8 mouse cellular contexts compared by ENCODE assay signal in genomic region chr4:119540533-119540890, GRCm38 (mm10). TPM values are rescaled to one million over a fixed set of nuclear protein-coding genes. Genes with fewer than 3 reads are reported as not detected.
DNase-seq lines count a peak whose midpoint lies in the region; ATAC-seq and TF ChIP-seq lines count a peak whose summit lies in the region.

No protein-coding gene starts in this region.

- peak overlapping the region; percentile 97 for H3K9ac ChIP-seq in heart, embryonic 16.5 days (ENCODE audit: low read length)
- peak overlapping the region; percentile 97 for H3K9ac ChIP-seq in MEL (ENCODE audit: control insufficient read depth, low read depth, low read length, poor library complexity, severe bottlenecking)
- H3K9ac ChIP-seq in hindbrain, embryonic 11.5 days (ENCODE audit: low read depth, low read length), result peak overlapping the region; percentile 95
- peak overlapping the region; percentile 95 for H3K9ac ChIP-seq in midbrain, embryonic 12.5 days (replicated peaks)

- TF ChIP-seq EP300 in MEL (IDR thresholded peaks at IDR 0.05; ENCODE audit: low read depth in 1 of 2, low read length in 2 of 2), result no peak

- no peak for DNase-seq in heart, adult 8-10 months (ENCODE audit: low spot score)
- no peak for DNase-seq in MEL (ENCODE audit: low read depth, low spot score)
- no peak for DNase-seq in hindbrain, embryonic 11.5 days (ENCODE audit: low spot score)
- no peak for DNase-seq in ovary, postnatal 10 days (ENCODE audit: low spot score)
- DNase-seq in gastrocnemius, postnatal 4 days (ENCODE audit: low spot score in 2 of 2), result no peak
- DNase-seq in embryo, embryonic 11 days, result no peak

- peaks cover 47% of the 10 kb centered on the region for H3K79me2 ChIP-seq in MEL (ENCODE audit: control insufficient read depth, insufficient read depth, low read length, poor library complexity)

- H3K36me3 ChIP-seq in heart, embryonic 16.5 days (ENCODE audit: control insufficient read depth, insufficient read depth), result no peaks in the 10 kb centered on the region
- peaks cover 0 to 25% of the 10 kb centered on the region in 2 experiments; a peak in 3 of 4 replicates for H3K36me3 ChIP-seq in MEL (ENCODE audit: control insufficient read depth in 1 of 2, insufficient read depth in 2 of 2, low read length in 2 of 2)
- no peaks in the 10 kb centered on the region for H3K36me3 ChIP-seq in hindbrain, embryonic 11.5 days (ENCODE audit: control insufficient read depth, insufficient read depth, low read length)
- H3K36me3 ChIP-seq in midbrain, embryonic 12.5 days, result no peaks in the 10 kb centered on the region

- TF ChIP-seq RAD21 in MEL (IDR thresholded peaks at IDR 0.05; ENCODE audit: low read depth, low read length), result no peak

- TF ChIP-seq POLR2A in MEL (IDR thresholded peaks at IDR 0.05; ENCODE audit: control insufficient read depth in 1 of 2, insufficient read depth in 1 of 2, low read depth in 1 of 2, low read length in 2 of 2, poor library complexity in 1 of 2), result no peak

- 3% methylated on average over 10 of the region's 10 CpGs for WGBS in heart, embryonic 16.5 days
- WGBS in hindbrain, embryonic 11.5 days, result 7% methylated on average over 10 of the region's 10 CpGs
- 7% methylated on average over 10 of the region's 10 CpGs for WGBS in midbrain, embryonic 12.5 days

- TF ChIP-seq CTCF in MEL (IDR thresholded peaks at IDR 0.05 in 2 of 3, conservative IDR thresholded peaks at IDR 0.05 in 1 of 3; ENCODE audit: control insufficient read depth in 1 of 3, insufficient read depth in 1 of 3, low read depth in 2 of 3, low read length in 3 of 3, poor library complexity in 1 of 3, severe bottlenecking in 1 of 3), result no peak

- H3K4me2 ChIP-seq in heart, embryonic 16.5 days (ENCODE audit: low read depth, low read length), result peak overlapping the region; percentile 89
- H3K4me2 ChIP-seq in hindbrain, embryonic 11.5 days (replicated peaks; ENCODE audit: low read depth, low read length), result peak overlapping the region; percentile 78
- peak overlapping the region; percentile 74 for H3K4me2 ChIP-seq in midbrain, embryonic 12.5 days (replicated peaks)

- peak overlapping the region; percentile 99 for H3K4me3 ChIP-seq in heart, embryonic 16.5 days (ENCODE audit: low read length)
- peak overlapping the region; percentile 95 for H3K4me3 ChIP-seq in MEL (ENCODE audit: control insufficient read depth in 1 of 2, insufficient read depth in 1 of 2, low read depth in 2 of 2, low read length in 2 of 2)
- H3K4me3 ChIP-seq in hindbrain, embryonic 11.5 days (ENCODE audit: low read depth, low read length), result peak overlapping the region; percentile 94
- peak overlapping the region; percentile 97 for H3K4me3 ChIP-seq in midbrain, embryonic 12.5 days

- H3K27ac ChIP-seq in heart, embryonic 16.5 days (ENCODE audit: low read length), result peak overlapping the region; percentile 99
- peak overlapping the region; percentile 46; the same call in 1 of the 2 replicates for H3K27ac ChIP-seq in MEL (ENCODE audit: control insufficient read depth, low read depth, low read length)
- H3K27ac ChIP-seq in hindbrain, embryonic 11.5 days (ENCODE audit: low read depth, low read length), result peak overlapping the region; percentile 98; the same call in 1 of the 2 replicates
- peak overlapping the region; percentile 98; the same call in 1 of the 2 replicates for H3K27ac ChIP-seq in midbrain, embryonic 12.5 days (replicated peaks)

- no peak for ATAC-seq in heart, embryonic 16.5 days (replicated peaks; ENCODE audit: extremely low read depth, insufficient read depth, low FRiP score)
- ATAC-seq in hindbrain, embryonic 11.5 days (ENCODE audit: low FRiP score), result no peak
- no peak for ATAC-seq in midbrain, embryonic 12.5 days (ENCODE audit: low FRiP score, low read depth)

- no peaks in the 10 kb centered on the region for H3K9me3 ChIP-seq in heart, embryonic 16.5 days (replicated peaks; ENCODE audit: control insufficient read depth, low read length)
- no peaks in the 10 kb centered on the region for H3K9me3 ChIP-seq in MEL (replicated peaks; ENCODE audit: insufficient read depth, low read length)
- no peaks in the 10 kb centered on the region for H3K9me3 ChIP-seq in hindbrain, embryonic 11.5 days (ENCODE audit: control insufficient read depth, low read length)
- H3K9me3 ChIP-seq in midbrain, embryonic 12.5 days, result no peaks in the 10 kb centered on the region

- H3K27me3 ChIP-seq in heart, embryonic 16.5 days (ENCODE audit: control insufficient read depth, insufficient read depth, low read length), result no peaks in the 10 kb centered on the region
- no peaks in the 10 kb centered on the region for H3K27me3 ChIP-seq in MEL (ENCODE audit: control insufficient read depth in 1 of 2, insufficient read depth in 2 of 2, low read length in 2 of 2)
- H3K27me3 ChIP-seq in hindbrain, embryonic 11.5 days (ENCODE audit: control insufficient read depth, insufficient read depth, low read length), result no peaks in the 10 kb centered on the region
- no peaks in the 10 kb centered on the region for H3K27me3 ChIP-seq in midbrain, embryonic 12.5 days

- H3K4me1 ChIP-seq in heart, embryonic 16.5 days (ENCODE audit: control insufficient read depth, insufficient read depth, low read length), result peaks cover 19% of the 10 kb centered on the region
- H3K4me1 ChIP-seq in MEL (ENCODE audit: control insufficient read depth in 1 of 2, insufficient read depth in 2 of 2, low read length in 2 of 2), result peaks cover 14 to 15% of the 10 kb centered on the region in 2 experiments
- no peaks in the 10 kb centered on the region for H3K4me1 ChIP-seq in hindbrain, embryonic 11.5 days (replicated peaks; ENCODE audit: control insufficient read depth, insufficient read depth, low read length)
- peaks cover 17% of the 10 kb centered on the region for H3K4me1 ChIP-seq in midbrain, embryonic 12.5 days

TF ChIP-seq in MEL, 35 proteins besides CTCF, POLR2A, EP300 and RAD21:
- TF ChIP-seq GABPA (IDR thresholded peaks at IDR 0.05; ENCODE audit: low read depth, low read length) (no peak), SIN3A (IDR thresholded peaks at IDR 0.05; ENCODE audit: low read length) (peak; percentile 4; the same call in 1 of the 2 replicates)

RNA-seq across cellular contexts. Expression of gene Frg2f1, which starts 1.2 kb away (rescaled TPM):
- polyA plus RNA-seq in heart, embryonic 16.5 days (2015; fragmentation: Nextera tagmentation; extraction: Ambion mirVana), result 3.1 and 5.6 TPM in 2 replicates
- 1 to 10 TPM; 3.6 to 6.7 (median 5.8) TPM for total RNA-seq in heart, adult 8-10 months (2022)
- 1.2 and 1.5 TPM in 2 replicates for total RNA-seq in MEL (2012; rRNA removed)
- 1 to 10 TPM in 1 of 2 experiments, not detected in 1; 2.0 TPM for polyA plus RNA-seq in MEL (2012; ENCODE audit: insufficient read depth in 1 of 2, insufficient read length in 2 of 2, low read depth in 1 of 2, low replicate concordance in 2 of 2, missing spikeins in 1 of 2)
- 2.8 and 4.5 TPM in 2 replicates for polyA plus RNA-seq in hindbrain, embryonic 11.5 days (2014; fragmentation: Nextera tagmentation; extraction: Ambion mirVana)
- 3.8 and 4.6 TPM in 2 replicates for polyA plus RNA-seq in midbrain, embryonic 12.5 days (2016; fragmentation: Nextera tagmentation; extraction: Ambion mirVana)
- 10 to 100 TPM in 1 of 2 experiments, 1 to 10 TPM in 1; 9.4 to 10.5 TPM for total RNA-seq in gastrocnemius, postnatal 4 days (2021)

RNA-seq across cellular contexts. Expression of gene Foxj3, which starts 3.7 kb away (rescaled TPM):
- polyA plus RNA-seq in heart, embryonic 16.5 days (2015; fragmentation: Nextera tagmentation; extraction: Ambion mirVana), result 20.2 and 21.5 TPM in 2 replicates
- total RNA-seq in heart, adult 8-10 months (2022), result 10 to 100 TPM; 29.3 to 31.3 (median 29.7) TPM
- total RNA-seq in MEL (2012; rRNA removed), result 11.0 and 11.7 TPM in 2 replicates
- polyA plus RNA-seq in MEL (2012; ENCODE audit: insufficient read depth in 1 of 2, insufficient read length in 2 of 2, low read depth in 1 of 2, low replicate concordance in 2 of 2, missing spikeins in 1 of 2), result 10 to 100 TPM in 1 of 2 experiments, not detected in 1; 27.0 TPM
- 20.2 and 23.4 TPM in 2 replicates for polyA plus RNA-seq in hindbrain, embryonic 11.5 days (2014; fragmentation: Nextera tagmentation; extraction: Ambion mirVana)
- 28.9 and 29.2 TPM in 2 replicates for polyA plus RNA-seq in midbrain, embryonic 12.5 days (2016; fragmentation: Nextera tagmentation; extraction: Ambion mirVana)
- 10 to 100 TPM; 45.3 to 52.9 TPM for total RNA-seq in gastrocnemius, postnatal 4 days (2021)

RNA-seq across cellular contexts. Expression of gene Rimkla, which starts 48.1 kb away (rescaled TPM):
- 4.5 and 4.6 TPM in 2 replicates for polyA plus RNA-seq in heart, embryonic 16.5 days (2015; fragmentation: Nextera tagmentation; extraction: Ambion mirVana)
- total RNA-seq in heart, adult 8-10 months (2022), result 1 to 10 TPM in 1 of 4 experiments, under 1 TPM in 3; 0.38 to 1.1 (median 0.72) TPM
- total RNA-seq in MEL (2012; rRNA removed), result not detected in 2 replicates
- polyA plus RNA-seq in MEL (2012; ENCODE audit: insufficient read depth in 1 of 2, insufficient read length in 2 of 2, low read depth in 1 of 2, low replicate concordance in 2 of 2, missing spikeins in 1 of 2), result not detected
- 5.7 and 8.1 TPM in 2 replicates for polyA plus RNA-seq in hindbrain, embryonic 11.5 days (2014; fragmentation: Nextera tagmentation; extraction: Ambion mirVana)
- polyA plus RNA-seq in midbrain, embryonic 12.5 days (2016; fragmentation: Nextera tagmentation; extraction: Ambion mirVana), result 8.9 and 9.3 TPM in 2 replicates
- 1 to 10 TPM in 1 of 2 experiments, under 1 TPM in 1; 0.59 to 1.2 TPM for total RNA-seq in gastrocnemius, postnatal 4 days (2021)

Comparison
In these comparisons a context has a peak if more than half of its experiments do, and no peak if none do; other contexts are left out.
1. H3K27ac ChIP-seq: peak in every context shown above with its lines; median percentile 99 in heart, embryonic 16.5 days; 98 in hindbrain, embryonic 11.5 days; 98 in midbrain, embryonic 12.5 days; 46 in MEL.